Mouse (Mus musculus): Measurements from ENCODE around the gene Syt7. TPM values are rescaled to one million over a fixed set of nuclear protein-coding genes. Genes with fewer than 3 reads are reported as not detected.

Syt7 gene
- total RNA-seq, 1 experiment from 2014 or later: not detected

- ATAC-seq (replicated peaks; ENCODE audit: insufficient number of reproducible peaks, low FRiP score, low TSS enrichment, poor library complexity, severe bottlenecking): no peak
Observed at GRCm38 (mm10) chr19:10497512-10498160, 108.7 kb downstream of the Syt7 start.

GRCm38 (mm10) chr19:10500581-10500980, 111.7 kb downstream of the Syt7 start:
- ATAC-seq (replicated peaks; ENCODE audit: insufficient number of reproducible peaks, low FRiP score, low TSS enrichment, poor library complexity, severe bottlenecking): no peak

- ATAC-seq (replicated peaks; ENCODE audit: insufficient number of reproducible peaks, low FRiP score, low TSS enrichment, poor library complexity, severe bottlenecking): peak; percentile 76
Observed at GRCm38 (mm10) chr19:10502571-10502970, 113.7 kb downstream of the Syt7 start.

Other genes starting within 250 kb of the Syt7 start
- gene Fads1, start 206.2 kb upstream of the Syt7 start, total RNA-seq (2017): 2.2 to 5.1 TPM (median 2.3 TPM) in 3 replicates
- 129 to 133 TPM (median 132 TPM) in 3 replicates for gene Tmem258, start 185.1 kb upstream of the Syt7 start, total RNA-seq (2017)
- 31.8 to 42.7 TPM (median 41.9 TPM) in 3 replicates for gene Fen1, start 184.9 kb upstream of the Syt7 start, total RNA-seq (2017)
- gene Myrf, start 148.3 kb upstream of the Syt7 start, total RNA-seq (2017): 0.10 to 2.3 TPM in 2 of 3 replicates, not detected in the other
- 0.39 to 0.43 TPM in 2 of 3 replicates, not detected in the other for gene Dagla, start 84.2 kb upstream of the Syt7 start, total RNA-seq (2017)
- 0.21 to 0.29 TPM in 2 of 3 replicates, not detected in the other for gene Lrrc10b, start 68.4 kb downstream of the Syt7 start, total RNA-seq (2017)
- gene Ppp1r32, start 93.8 kb downstream of the Syt7 start, total RNA-seq (2017): 0.67 TPM in 1 of 3 replicates, not detected in the others
- 49.1 to 87.5 TPM (median 69.3 TPM) in 3 replicates for gene Cpsf7, start 136.2 kb downstream of the Syt7 start, total RNA-seq (2017)
- 47.3 to 75.9 TPM (median 53.7 TPM) in 3 replicates for gene Sdhaf2, start 137.1 kb downstream of the Syt7 start, total RNA-seq (2017)
- 1.3 to 2.6 TPM in 2 of 3 replicates, not detected in the other for gene Tmem216, start 167.1 kb downstream of the Syt7 start, total RNA-seq (2017)
- 18.9 to 42.4 TPM (median 29.1 TPM) in 3 replicates for gene Cyb561a3, start 188.1 kb downstream of the Syt7 start, total RNA-seq (2017)
- gene Tmem138, start 188.3 kb downstream of the Syt7 start, total RNA-seq (2017): 0.48 to 7.5 TPM (median 5.7 TPM) in 3 replicates
- 228 to 236 TPM (median 231 TPM) in 3 replicates for gene Ddb1, start 216.2 kb downstream of the Syt7 start, total RNA-seq (2017)
- 2.1 to 4.3 TPM (median 2.8 TPM) in 3 replicates for gene Tkfc, start 216.6 kb downstream of the Syt7 start, total RNA-seq (2017)
- not detected in 3 replicates for gene Vwce, start 245.1 kb downstream of the Syt7 start, total RNA-seq (2017)